Mouse (Mus musculus) ES-Bruce4 (cell line): ENCODE measurements around the gene Fbxl19.

Source experiments
- CTCF ChIP-seq: IDR thresholded peaks from one replicate; pipeline ENCODE4 v1.8.1; 2011; ENCODE audit warnings: low read depth, low read length
- POLR2A ChIP-seq: IDR thresholded peaks from one replicate; pipeline ENCODE4 v1.8.1; 2011; ENCODE audit warnings: low read length; ENCODE audit not compliant: insufficient read depth

- no peak for TF ChIP-seq POLR2A
- no peak for TF ChIP-seq CTCF
Measured at GRCm38 (mm10) chr7:127760478-127760877, 16.1 kb downstream of the Fbxl19 start.
